13 mouse cellular contexts compared by ENCODE assay signal in the genomic region with DNA sequence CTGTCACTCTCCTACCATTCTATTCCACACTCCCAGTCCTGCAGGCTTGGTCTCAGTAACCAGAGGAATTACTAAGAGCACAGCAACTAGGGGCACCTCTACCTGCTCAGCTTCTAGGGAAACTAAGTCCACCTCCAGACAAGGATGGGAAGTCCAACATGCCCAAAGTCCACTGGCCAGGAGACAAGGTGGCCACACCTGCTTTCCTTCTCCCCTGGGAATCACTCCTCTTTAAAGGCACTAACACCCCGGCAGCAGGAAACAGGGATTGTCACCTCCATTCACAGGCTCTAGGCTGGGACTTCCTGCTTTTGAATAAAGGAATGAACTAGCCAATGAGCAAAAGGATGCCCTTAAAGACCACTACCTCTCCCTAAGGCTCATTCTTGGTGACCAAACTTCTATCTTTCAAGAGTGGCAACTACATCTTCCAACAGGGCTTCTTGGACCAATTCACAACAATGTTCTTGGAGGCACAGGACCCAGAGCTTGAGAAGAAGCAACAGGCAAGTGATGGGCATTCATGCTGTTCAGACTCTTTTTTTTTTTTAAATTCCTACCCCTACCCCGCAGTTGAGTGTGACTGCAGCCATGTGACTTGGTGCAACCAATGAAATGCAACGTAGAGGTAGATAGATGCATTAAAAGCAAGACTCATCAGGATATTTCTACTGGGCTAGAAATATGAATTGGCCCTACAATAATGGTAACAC. TPM values are rescaled to one million over a fixed set of nuclear protein-coding genes. Genes with fewer than 3 reads are reported as not detected.
DNase-seq lines count a peak whose midpoint lies in the region; ATAC-seq and TF ChIP-seq lines count a peak whose summit lies in the region.
"Had no signal": no experiment of that assay in that cellular context is flagged by ENCODE, and none has a peak within 500 bp of the region (broad histone marks: within the 10 kb centered on the region; RNA-seq: fewer than 3 reads in every experiment).

No protein-coding gene starts in this region.

- no peaks in the 10 kb centered on the region for H3K9me3 ChIP-seq in heart, embryonic 14.5 days (ENCODE audit: control insufficient read depth, low read length)
- no peaks in the 10 kb centered on the region for H3K9me3 ChIP-seq in lung, embryonic 16.5 days (ENCODE audit: control insufficient read depth, low read length)
- no peaks in the 10 kb centered on the region for H3K9me3 ChIP-seq in MEL (replicated peaks; ENCODE audit: insufficient read depth, low read length)
- no peaks in the 10 kb centered on the region for H3K9me3 ChIP-seq in liver, embryonic 15.5 days (replicated peaks)
- H3K9me3 ChIP-seq: midbrain, embryonic 15.5 days had no signal

- no peak overlapping the region for H3K9ac ChIP-seq in heart, embryonic 14.5 days (ENCODE audit: low read length)
- H3K9ac ChIP-seq in lung, embryonic 16.5 days (ENCODE audit: low read length): no peak overlapping the region
- H3K9ac ChIP-seq in MEL (ENCODE audit: control insufficient read depth, low read depth, low read length, poor library complexity, severe bottlenecking): no peak overlapping the region; the same call in 1 of the 2 replicates
- no peak overlapping the region for H3K9ac ChIP-seq in liver, embryonic 15.5 days
- H3K9ac ChIP-seq: midbrain, embryonic 15.5 days had no signal

- TF ChIP-seq CTCF in MEL (IDR thresholded peaks at IDR 0.05 in 2 of 3, conservative IDR thresholded peaks at IDR 0.05 in 1 of 3; ENCODE audit: control insufficient read depth in 1 of 3, insufficient read depth in 1 of 3, low read depth in 2 of 3, low read length in 3 of 3, poor library complexity in 1 of 3, severe bottlenecking in 1 of 3): no peak

- H3K36me3 ChIP-seq in heart, embryonic 14.5 days (ENCODE audit: control insufficient read depth, insufficient read depth, low read length): no peaks in the 10 kb centered on the region
- no peaks in the 10 kb centered on the region for H3K36me3 ChIP-seq in lung, embryonic 16.5 days (ENCODE audit: control insufficient read depth, insufficient read depth, low read length)
- peaks cover 0 to 52% of the 10 kb centered on the region in 2 experiments; a peak in 2 of 4 replicates for H3K36me3 ChIP-seq in MEL (ENCODE audit: control insufficient read depth in 1 of 2, insufficient read depth in 2 of 2, low read length in 2 of 2)
- H3K36me3 ChIP-seq in liver, embryonic 15.5 days (replicated peaks): no peaks in the 10 kb centered on the region
- H3K36me3 ChIP-seq: midbrain, embryonic 15.5 days had no signal

- 57% methylated on average over 3 of the region's 3 CpGs for WGBS in heart, embryonic 14.5 days
- WGBS in lung, embryonic 16.5 days: 57% methylated on average over 3 of the region's 3 CpGs
- WGBS in liver, embryonic 15.5 days (ENCODE audit: insufficient replicate concordance): 31% methylated on average over 3 of the region's 3 CpGs

- H3K4me2 ChIP-seq in heart, embryonic 14.5 days (ENCODE audit: low read length): peak overlapping the region; percentile 75
- H3K4me2 ChIP-seq in lung, embryonic 16.5 days (ENCODE audit: low read depth, low read length): peak overlapping the region; percentile 31
- H3K4me2 ChIP-seq in liver, embryonic 15.5 days: peak overlapping the region; percentile 97

- no peak for DNase-seq in heart, adult 9 months (ENCODE audit: low spot score in 2 of 2)
- DNase-seq in lung, postnatal 36 days: no peak
- DNase-seq in MEL (ENCODE audit: low read depth, low spot score): no peak
- DNase-seq in right cerebral cortex, postnatal 36 days (ENCODE audit: low spot score in 2 of 2): no peak
- DNase-seq in embryo, embryonic 10.5 days (ENCODE audit: low spot score): no peak
- DNase-seq: adrenal gland, postnatal 14 days; cerebellum, adult 9-11 months; right cerebral cortex, adult 18-20 months; thymus, adult 2 months had no signal

- no peak for ATAC-seq in heart, embryonic 14.5 days (ENCODE audit: insufficient number of reproducible peaks, insufficient read depth, low FRiP score, low read depth)
- ATAC-seq in lung, embryonic 16.5 days (ENCODE audit: low read depth): no peak
- ATAC-seq in liver, embryonic 15.5 days (ENCODE audit: insufficient read depth): no peak
- ATAC-seq: midbrain, embryonic 15.5 days had no signal

- H3K27ac ChIP-seq in heart, embryonic 14.5 days (replicated peaks in 1 of 2; ENCODE audit: control insufficient read depth in 1 of 2, insufficient read depth in 1 of 2, low read depth in 2 of 2, low read length in 2 of 2): no peak overlapping the region
- H3K27ac ChIP-seq in lung, embryonic 16.5 days (ENCODE audit: low read length): no peak overlapping the region
- peak overlapping the region; percentile 2; the same call in 1 of the 2 replicates for H3K27ac ChIP-seq in MEL (ENCODE audit: control insufficient read depth, low read depth, low read length)
- H3K27ac ChIP-seq in liver, embryonic 15.5 days (replicated peaks): peak overlapping the region; percentile 85
- H3K27ac ChIP-seq: midbrain, embryonic 15.5 days had no signal

- H3K4me3 ChIP-seq in heart, embryonic 14.5 days (ENCODE audit: control insufficient read depth in 1 of 2, insufficient read depth in 1 of 2, low read depth in 1 of 2, low read length in 2 of 2): no peak overlapping the region
- H3K4me3 ChIP-seq in lung, embryonic 16.5 days (ENCODE audit: low read length): 0 out of 2 replicates have a peak overlapping the region, but pooled peaks have one; percentile 4
- no peak overlapping the region for H3K4me3 ChIP-seq in MEL (ENCODE audit: control insufficient read depth in 1 of 2, insufficient read depth in 1 of 2, low read depth in 2 of 2, low read length in 2 of 2)
- H3K4me3 ChIP-seq in liver, embryonic 15.5 days (replicated peaks): no peak overlapping the region
- H3K4me3 ChIP-seq: midbrain, embryonic 15.5 days had no signal

- TF ChIP-seq RAD21 in MEL (IDR thresholded peaks at IDR 0.05; ENCODE audit: low read depth, low read length): no peak

- no peaks in the 10 kb centered on the region for H3K27me3 ChIP-seq in heart, embryonic 14.5 days (ENCODE audit: control insufficient read depth, insufficient read depth, low read length)
- no peaks in the 10 kb centered on the region for H3K27me3 ChIP-seq in lung, embryonic 16.5 days (ENCODE audit: control insufficient read depth, insufficient read depth, low read depth, low read length)
- no peaks in the 10 kb centered on the region for H3K27me3 ChIP-seq in MEL (ENCODE audit: control insufficient read depth in 1 of 2, insufficient read depth in 2 of 2, low read length in 2 of 2)
- H3K27me3 ChIP-seq in liver, embryonic 15.5 days: no peaks in the 10 kb centered on the region; the same call in 1 of the 2 replicates
- H3K27me3 ChIP-seq: midbrain, embryonic 15.5 days had no signal

- TF ChIP-seq EP300 in MEL (IDR thresholded peaks at IDR 0.05; ENCODE audit: low read depth in 1 of 2, low read length in 2 of 2): no peak

- H3K4me1 ChIP-seq in heart, embryonic 14.5 days (ENCODE audit: control insufficient read depth in 2 of 2, insufficient read depth in 2 of 2, low read length in 2 of 2): peaks cover 22 to 46% of the 10 kb centered on the region in 2 experiments
- H3K4me1 ChIP-seq in lung, embryonic 16.5 days (replicated peaks; ENCODE audit: control insufficient read depth, insufficient read depth, low read length): peaks cover 52% of the 10 kb centered on the region
- H3K4me1 ChIP-seq in MEL (ENCODE audit: control insufficient read depth in 1 of 2, insufficient read depth in 2 of 2, low read length in 2 of 2): peaks cover 13 to 54% of the 10 kb centered on the region in 2 experiments
- H3K4me1 ChIP-seq in liver, embryonic 15.5 days (replicated peaks): peaks cover 83% of the 10 kb centered on the region

- TF ChIP-seq POLR2A in MEL (IDR thresholded peaks at IDR 0.05; ENCODE audit: control insufficient read depth in 1 of 2, insufficient read depth in 1 of 2, low read depth in 1 of 2, low read length in 2 of 2, poor library complexity in 1 of 2): no peak

- H3K79me2 ChIP-seq in MEL (ENCODE audit: control insufficient read depth, insufficient read depth, low read length, poor library complexity): peaks cover 26% of the 10 kb centered on the region

TF ChIP-seq in MEL, 35 proteins besides CTCF, POLR2A, EP300 and RAD21:
- TF ChIP-seq USF1 (IDR thresholded peaks at IDR 0.05; ENCODE audit: low read depth, low read length) (peak; percentile 60), MYC (IDR thresholded peaks at IDR 0.05; ENCODE audit: low read depth, low read length) (no peak)

RNA-seq across cellular contexts. Expression of a gene that starts 3.0 kb away (rescaled TPM):
- 43.4 and 45.2 TPM in 2 replicates for polyA plus RNA-seq in heart, embryonic 14.5 days (2014; fragmentation: Nextera tagmentation; extraction: Ambion mirVana)
- 104 TPM in 2 replicates for polyA plus RNA-seq in lung, embryonic 16.5 days (2015; fragmentation: Nextera tagmentation; extraction: Ambion mirVana)
- 16.7 and 24.8 TPM in 2 replicates for total RNA-seq in MEL (2012; rRNA removed)
- polyA plus RNA-seq in MEL (2012; ENCODE audit: insufficient read depth in 1 of 2, insufficient read length in 2 of 2, low read depth in 1 of 2, low replicate concordance in 2 of 2, missing spikeins in 1 of 2): 10 to 100 TPM in 1 of 2 experiments, not detected in 1; 29.9 TPM
- polyA plus RNA-seq in liver, embryonic 15.5 days (2015; fragmentation: Nextera tagmentation; extraction: Ambion mirVana): 28.8 and 34.6 TPM in 2 replicates

RNA-seq across cellular contexts. Expression of a gene that starts 49.9 kb away (rescaled TPM):
- polyA plus RNA-seq in heart, embryonic 14.5 days (2014; fragmentation: Nextera tagmentation; extraction: Ambion mirVana): 42.2 and 46.7 TPM in 2 replicates
- polyA plus RNA-seq in lung, embryonic 16.5 days (2015; fragmentation: Nextera tagmentation; extraction: Ambion mirVana): 131 and 132 TPM in 2 replicates
- total RNA-seq in MEL (2012; rRNA removed): 19.2 and 20.3 TPM in 2 replicates
- 10 to 100 TPM in 1 of 2 experiments, not detected in 1; 28.5 TPM for polyA plus RNA-seq in MEL (2012; ENCODE audit: insufficient read depth in 1 of 2, insufficient read length in 2 of 2, low read depth in 1 of 2, low replicate concordance in 2 of 2, missing spikeins in 1 of 2)
- polyA plus RNA-seq in liver, embryonic 15.5 days (2015; fragmentation: Nextera tagmentation; extraction: Ambion mirVana): 69.5 and 77.2 TPM in 2 replicates

Comparison
In these comparisons a context has a peak if more than half of its experiments do, and no peak if none do; other contexts are left out.
1. H3K27ac ChIP-seq: peak in MEL (single experiment) and liver, embryonic 15.5 days (single experiment); none in heart, embryonic 14.5 days (0 of 2) and lung, embryonic 16.5 days (single experiment).
2. H3K4me2 ChIP-seq: peak in every context shown above with its lines; median percentile 97 in liver, embryonic 15.5 days; 75 in heart, embryonic 14.5 days; 31 in lung, embryonic 16.5 days.